Mouse (Mus musculus) bone marrow, adult 2 months (tissue): ENCODE measurements at regions not wholly inside any gene's neighbourhood (a gene's known extent, or its start where the extent isn't known, plus 50 kb on each side); places are given as distances from the start of the nearest gene placed in this dataset.

ENCODE experiments used
- CTCF ChIP-seq: fragments of 200-500 bp; IDR thresholded peaks from 2 replicates; pipeline ENCODE4 v1.5.1; 2011; ENCODE audit warnings: low read length, control low read depth; ENCODE audit not compliant: control insufficient read depth, insufficient read depth
- POLR2A ChIP-seq: fragments of 200-500 bp; IDR thresholded peaks from 2 replicates; pipeline ENCODE4 v1.6.1; 2011; ENCODE audit warnings: low read depth, mild to moderate bottlenecking, control low read depth, low read length, borderline replicate concordance; ENCODE audit not compliant: control insufficient read depth

DNA sequence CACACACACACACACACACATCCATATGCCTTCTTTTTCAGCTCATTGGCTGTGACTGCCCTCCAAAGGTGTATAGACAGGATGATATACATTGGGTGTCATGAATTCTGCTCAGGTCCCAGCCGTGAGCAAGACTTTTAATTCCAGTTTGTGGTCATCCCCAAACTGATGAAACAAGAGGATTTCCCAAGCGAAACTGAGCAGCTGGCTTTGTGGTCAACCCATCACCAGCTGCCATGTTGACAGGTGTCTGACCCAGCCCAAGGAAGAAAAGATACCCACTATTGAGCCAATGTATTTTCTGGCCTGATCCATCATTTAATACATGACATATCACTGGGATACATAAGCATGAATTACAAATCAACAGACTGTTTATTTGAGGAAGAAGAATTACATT is 228.8 kb upstream of the Thbs1 start:
- TF ChIP-seq CTCF (no peak), POLR2A (no peak)
